8 mouse cellular contexts compared by ENCODE assay signal in the genomic region with DNA sequence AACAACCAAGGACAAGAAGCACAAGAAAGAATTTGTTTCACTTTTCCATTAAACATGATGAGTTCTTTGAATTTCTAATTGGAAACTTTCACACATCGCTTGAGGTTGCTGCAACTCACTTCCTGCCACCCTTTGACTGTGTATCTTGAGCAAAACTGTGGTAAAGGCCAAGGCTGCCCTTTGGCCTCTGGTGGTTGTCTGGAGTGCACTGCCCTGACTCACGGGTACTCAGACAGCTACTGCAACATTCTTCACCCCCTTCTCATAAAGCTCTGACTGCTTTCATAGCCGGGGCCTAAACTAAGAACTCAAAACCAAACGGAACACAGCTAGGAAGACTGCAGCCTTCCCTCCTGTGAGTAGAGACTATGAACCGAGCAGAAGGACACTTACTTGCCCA.
A peak's percentile ranks its signal among the peaks of the same experiment; 100 is the strongest.
DNase-seq lines count a peak whose midpoint lies in the region; ATAC-seq and TF ChIP-seq lines count a peak whose summit lies in the region.

No protein-coding gene starts in this region.

- H3K4me1 ChIP-seq in intestine, postnatal 0 days (replicated peaks; ENCODE audit: control insufficient read depth, insufficient read depth, low read length): peaks cover 11% of the 10 kb centered on the region

- H3K27me3 ChIP-seq in intestine, postnatal 0 days (replicated peaks; ENCODE audit: control insufficient read depth, insufficient read depth, low read length): no peaks in the 10 kb centered on the region

- ATAC-seq in intestine, postnatal 0 days: no peak

- 44% methylated on average over 5 of the region's 5 CpGs for whole genome bisulfite sequencing in intestine, postnatal 0 days

- H3K4me3 ChIP-seq in intestine, postnatal 0 days (ENCODE audit: low read depth, low read length): no peak overlapping the region

- peak; percentile 68 for DNase-seq in kidney, adult 11 months
- DNase-seq in kidney, postnatal 4 days: no peak
- peak; percentile 76 for DNase-seq in adrenal gland, postnatal 14 days
- peak; percentile 68 to 77 for DNase-seq in lung, postnatal 4 days
- DNase-seq in cerebellum, adult 18-20 months: no peak
- DNase-seq in left cerebral cortex, postnatal 36 days (ENCODE audit: low spot score in 2 of 2): no peak
- DNase-seq in B cell, adult 2 months: no peak

- no peaks in the 10 kb centered on the region for H3K9me3 ChIP-seq in intestine, postnatal 0 days (ENCODE audit: control insufficient read depth)

- no peak overlapping the region for H3K4me2 ChIP-seq in intestine, postnatal 0 days (replicated peaks; ENCODE audit: low read depth)

- no peak overlapping the region for H3K9ac ChIP-seq in intestine, postnatal 0 days (ENCODE audit: low read depth, low read length)

- no peaks in the 10 kb centered on the region for H3K36me3 ChIP-seq in intestine, postnatal 0 days (ENCODE audit: control insufficient read depth, insufficient read depth)

- H3K27ac ChIP-seq in intestine, postnatal 0 days (ENCODE audit: low read depth, low read length): peak overlapping the region; percentile 75

- no peak for TF ChIP-seq CTCF in intestine, postnatal 0 days (IDR thresholded peaks at IDR 0.05; ENCODE audit: low read depth)

- intact Hi-C loops in left cerebral cortex, postnatal 36 days (cut with DNase I): no loop called here

Comparison
In these comparisons a context has a peak if more than half of its experiments do, and no peak if none do; other contexts are left out.
1. DNase-seq: peak in kidney, adult 11 months (single experiment), adrenal gland, postnatal 14 days (single experiment) and lung, postnatal 4 days (2 of 2); none in kidney, postnatal 4 days (0 of 2), cerebellum, adult 18-20 months (0 of 2), left cerebral cortex, postnatal 36 days (0 of 2) and B cell, adult 2 months (0 of 2).